Mouse (Mus musculus) heart, postnatal 0 days (tissue): Measurements from ENCODE around the gene Grid2.

Experiments used
- CTCF ChIP-seq: IDR thresholded peaks from 2 replicates; pipeline ENCODE4 v1.5.1; 2016; ENCODE audit warnings: antibody characterized with exemption, control low read depth, low read depth
- EP300 ChIP-seq: IDR thresholded peaks from 2 replicates; pipeline ENCODE4 v1.6.1; 2016; ENCODE audit warnings: antibody characterized with exemption, low read depth

- TF ChIP-seq CTCF (no peak), EP300 (no peak)
Measured at GRCm38 (mm10) chr6:63381061-63381611, 125.5 kb downstream of the Grid2 start.
